In genomic region chrX:163549666-163550065, GRCm38 (mm10) we compare ENCODE assay signal across 8 mouse cellular contexts. TPM values are rescaled to one million over a fixed set of nuclear protein-coding genes. Genes with fewer than 3 reads are reported as not detected.
DNase-seq lines count a peak whose midpoint lies in the region; ATAC-seq lines count a peak whose summit lies in the region.

TSS of gene Grpr (minus strand) at chrX:163549677.

- peaks cover 72% of the 10 kb centered on the region for H3K27me3 ChIP-seq in hindbrain, embryonic 10.5 days (ENCODE audit: insufficient read depth, poor library complexity, severe bottlenecking)
- peaks cover 35% of the 10 kb centered on the region; the same call in 1 of the 2 replicates for H3K27me3 ChIP-seq in neural tube, embryonic 15.5 days (replicated peaks)

- peak; percentile 43 for DNase-seq in CD4-positive, CD25-positive, alpha-beta regulatory T cell, adult 2 months (ENCODE audit: low read depth, low spot score)
- peak; percentile 0 for DNase-seq in T-cell, adult 2 months (ENCODE audit: low spot score)
- peak; percentile 71 for DNase-seq in embryo, embryonic 11 days
- peak; percentile 56 for DNase-seq in hindbrain, embryonic 10.5 days (ENCODE audit: low spot score)
- peak; percentile 29 for DNase-seq in layer of hippocampus, adult 11-12 months (ENCODE audit: low spot score)
- peak; percentile 4 to 5 for DNase-seq in lung, adult 18-20 months

- peak; percentile 88 for ATAC-seq in neural tube, embryonic 15.5 days (ENCODE audit: low FRiP score)
- no peak for ATAC-seq in erythroid progenitor cell, adult 5-6 weeks (replicated peaks; ENCODE audit: low FRiP score, poor library complexity, severe bottlenecking)

- no peaks in the 10 kb centered on the region for H3K9me3 ChIP-seq in hindbrain, embryonic 10.5 days
- no peaks in the 10 kb centered on the region for H3K9me3 ChIP-seq in neural tube, embryonic 15.5 days (replicated peaks)

- no peak within 1 kb of the TSS for H3K4me3 ChIP-seq in hindbrain, embryonic 10.5 days
- H3K4me3 ChIP-seq in neural tube, embryonic 15.5 days (replicated peaks), result no peak within 1 kb of the TSS

- H3K4me2 ChIP-seq in neural tube, embryonic 15.5 days, result no peak within 1 kb of the TSS

- WGBS in hindbrain, embryonic 10.5 days, result 21% methylated on average over 7 of the region's 7 CpGs
- WGBS in neural tube, embryonic 15.5 days, result 21% methylated on average over 7 of the region's 7 CpGs

- no peak within 1 kb of the TSS for H3K27ac ChIP-seq in hindbrain, embryonic 10.5 days
- H3K27ac ChIP-seq in neural tube, embryonic 15.5 days (replicated peaks), result no peak within 1 kb of the TSS

- H3K9ac ChIP-seq in neural tube, embryonic 15.5 days (replicated peaks), result no peak within 1 kb of the TSS

- no peaks in the 10 kb centered on the region for H3K4me1 ChIP-seq in hindbrain, embryonic 10.5 days (replicated peaks)
- no peaks in the 10 kb centered on the region for H3K4me1 ChIP-seq in neural tube, embryonic 15.5 days

- no peaks in the 10 kb centered on the region for H3K36me3 ChIP-seq in hindbrain, embryonic 10.5 days
- H3K36me3 ChIP-seq in neural tube, embryonic 15.5 days, result no peaks in the 10 kb centered on the region

RNA-seq across cellular contexts. Expression of gene Grpr, which starts in this region (rescaled TPM):
- 0.06 and 0.09 TPM in 2 replicates for polyA plus RNA-seq in hindbrain, embryonic 10.5 days (2016; fragmentation: Nextera tagmentation; extraction: Ambion mirVana)
- polyA plus RNA-seq in neural tube, embryonic 15.5 days (2015; fragmentation: Nextera tagmentation; extraction: Ambion mirVana), result 3.9 and 4.2 TPM in 2 replicates
- total RNA-seq in erythroid progenitor cell, adult 5-6 weeks (2015; ENCODE audit: low replicate concordance), result not detected in 2 replicates
- total RNA-seq in erythroid progenitor cell, adult 5-6 weeks (2017; ENCODE audit: low replicate concordance), result not detected in 2 replicates

Comparison
In these comparisons a context has a peak if more than half of its experiments do, and no peak if none do; other contexts are left out.
1. Peak in DNase-seq in hindbrain, embryonic 10.5 days; RNA of the gene not detected or under 1 TPM.
2. DNase-seq: peak in every context shown above with its lines; median percentile 71 in embryo, embryonic 11 days; 56 in hindbrain, embryonic 10.5 days; 43 in CD4-positive, CD25-positive, alpha-beta regulatory T cell, adult 2 months; 29 in layer of hippocampus, adult 11-12 months; 4 in lung, adult 18-20 months; 0 in T-cell, adult 2 months.